Mouse (Mus musculus): Measurements from ENCODE around the gene Inpp5a. TPM values are rescaled to one million over a fixed set of nuclear protein-coding genes. Genes with fewer than 3 reads are reported as not detected.

Gene Inpp5a
- polyA plus RNA-seq, 1 experiment from 2014 or later = 58.4 TPM

GRCm38 (mm10) chr7:139515959-139516660, 127.2 kb downstream of the Inpp5a start:
- 65% methylated on average over 13 of the region's 13 CpGs for WGBS
- peaks cover 64% of the 10 kb centered on the region for H3K36me3 ChIP-seq

GRCm38 (mm10) chr7:139516661-139517016, 127.7 kb downstream of the Inpp5a start:
- Histone ChIP-seq H3K4me3 (no peak overlapping the region), H3K36me3 (peaks cover 67% of the 10 kb centered on the region), H3K9me3 (no peaks in the 10 kb centered on the region), H3K4me1 (peaks cover 30% of the 10 kb centered on the region), H3K4me2 (peak overlapping the region; percentile 13; the same call in 1 of the 2 replicates), H3K27ac (replicated peaks) (peak overlapping the region; percentile 78), H3K9ac (no peak overlapping the region), H3K27me3 (replicated peaks) (no peaks in the 10 kb centered on the region)
- 0 out of 2 replicates have a peak, but pooled peaks have one; percentile 49 for ATAC-seq (ENCODE audit: extremely low read depth, insufficient number of reproducible peaks, low FRiP score, low TSS enrichment)
- WGBS = 63% methylated on average over 5 of the region's 5 CpGs

More at GRCm38 (mm10) chr7:139515959-139516660, 127.2 kb downstream of the Inpp5a start:
- no peak overlapping the region for H3K9ac ChIP-seq
- H3K27ac ChIP-seq (replicated peaks) = peak overlapping the region; percentile 78
- ATAC-seq (ENCODE audit: extremely low read depth, insufficient number of reproducible peaks, low FRiP score, low TSS enrichment) = 0 out of 2 replicates have a peak, but pooled peaks have one; percentile 39
- H3K4me3 ChIP-seq = no peak overlapping the region
- H3K4me1 ChIP-seq = peaks cover 30% of the 10 kb centered on the region
- no peaks in the 10 kb centered on the region for H3K9me3 ChIP-seq
- H3K4me2 ChIP-seq = peak overlapping the region; percentile 20; the same call in 1 of the 2 replicates
- no peaks in the 10 kb centered on the region for H3K27me3 ChIP-seq (replicated peaks)

- Histone ChIP-seq H3K4me3 (no peak overlapping the region), H3K36me3 (peaks cover 61% of the 10 kb centered on the region), H3K4me1 (peaks cover 30% of the 10 kb centered on the region), H3K4me2 (no peak overlapping the region), H3K27ac (replicated peaks) (no peak overlapping the region), H3K9me3 (no peaks in the 10 kb centered on the region), H3K27me3 (replicated peaks) (no peaks in the 10 kb centered on the region), H3K9ac (no peak overlapping the region)
- WGBS = 78% methylated on average over 3 of the region's 3 CpGs
- no peak for ATAC-seq (ENCODE audit: extremely low read depth, insufficient number of reproducible peaks, low FRiP score, low TSS enrichment)
Observed at GRCm38 (mm10) chr7:139518352-139518751, 129.4 kb downstream of the Inpp5a start.

GRCm38 (mm10) chr7:139528309-139529076, 139.6 kb downstream of the Inpp5a start:
- Histone ChIP-seq H3K4me3 (no peak overlapping the region), H3K4me1 (no peaks in the 10 kb centered on the region), H3K4me2 (no peak overlapping the region), H3K9me3 (no peaks in the 10 kb centered on the region), H3K9ac (no peak overlapping the region), H3K27ac (replicated peaks) (no peak overlapping the region), H3K27me3 (replicated peaks) (no peaks in the 10 kb centered on the region), H3K36me3 (peaks cover 90% of the 10 kb centered on the region)
- WGBS = 42% methylated on average over 15 of the region's 15 CpGs
- ATAC-seq (ENCODE audit: extremely low read depth, insufficient number of reproducible peaks, low FRiP score, low TSS enrichment) = no peak

- Histone ChIP-seq H3K27ac (replicated peaks) (no peak overlapping the region), H3K27me3 (replicated peaks) (no peaks in the 10 kb centered on the region), H3K9me3 (no peaks in the 10 kb centered on the region), H3K4me1 (no peaks in the 10 kb centered on the region), H3K9ac (no peak overlapping the region), H3K4me3 (no peak overlapping the region), H3K36me3 (peaks cover 90% of the 10 kb centered on the region), H3K4me2 (no peak overlapping the region)
- no peak for ATAC-seq (ENCODE audit: extremely low read depth, insufficient number of reproducible peaks, low FRiP score, low TSS enrichment)
Observed at GRCm38 (mm10) chr7:139529208-139529607, 140.3 kb downstream of the Inpp5a start.

GRCm38 (mm10) chr7:139530591-139531427, 141.9 kb downstream of the Inpp5a start:
- Histone ChIP-seq H3K4me3 (no peak overlapping the region), H3K36me3 (peaks cover 91% of the 10 kb centered on the region), H3K4me2 (no peak overlapping the region), H3K9ac (no peak overlapping the region), H3K4me1 (no peaks in the 10 kb centered on the region), H3K27me3 (replicated peaks) (no peaks in the 10 kb centered on the region), H3K27ac (replicated peaks) (no peak overlapping the region), H3K9me3 (no peaks in the 10 kb centered on the region)
- 81% methylated on average over 16 of the region's 16 CpGs for WGBS
- ATAC-seq (ENCODE audit: extremely low read depth, insufficient number of reproducible peaks, low FRiP score, low TSS enrichment) = no peak

GRCm38 (mm10) chr7:139531428-139531801, 142.5 kb downstream of the Inpp5a start:
- 83% methylated on average over 4 of the region's 4 CpGs for WGBS
- no peaks in the 10 kb centered on the region for H3K9me3 ChIP-seq
- no peaks in the 10 kb centered on the region for H3K4me1 ChIP-seq
- no peaks in the 10 kb centered on the region for H3K27me3 ChIP-seq (replicated peaks)
- H3K36me3 ChIP-seq = peaks cover 91% of the 10 kb centered on the region
- H3K9ac ChIP-seq = no peak overlapping the region
- no peak overlapping the region for H3K4me3 ChIP-seq
- H3K27ac ChIP-seq (replicated peaks) = no peak overlapping the region
- H3K4me2 ChIP-seq = no peak overlapping the region
- ATAC-seq (ENCODE audit: extremely low read depth, insufficient number of reproducible peaks, low FRiP score, low TSS enrichment) = no peak

- Histone ChIP-seq H3K36me3 (peaks cover 86% of the 10 kb centered on the region), H3K9me3 (no peaks in the 10 kb centered on the region), H3K27ac (replicated peaks) (no peak overlapping the region), H3K4me2 (no peak overlapping the region), H3K27me3 (replicated peaks) (no peaks in the 10 kb centered on the region), H3K4me1 (no peaks in the 10 kb centered on the region), H3K9ac (no peak overlapping the region), H3K4me3 (no peak overlapping the region)
- 73% methylated on average over 5 of the region's 5 CpGs for WGBS
- ATAC-seq (ENCODE audit: extremely low read depth, insufficient number of reproducible peaks, low FRiP score, low TSS enrichment) = no peak
Observed at GRCm38 (mm10) chr7:139536331-139536730, 147.4 kb downstream of the Inpp5a start.

- no peak overlapping the region for H3K4me3 ChIP-seq
- no peaks in the 10 kb centered on the region for H3K9me3 ChIP-seq
- no peaks in the 10 kb centered on the region for H3K27me3 ChIP-seq (replicated peaks)
- H3K4me1 ChIP-seq = no peaks in the 10 kb centered on the region
- no peak overlapping the region for H3K27ac ChIP-seq (replicated peaks)
- peaks cover 86% of the 10 kb centered on the region for H3K36me3 ChIP-seq
- no peak overlapping the region for H3K4me2 ChIP-seq
- 90% methylated on average over 2 of the region's 2 CpGs for WGBS
- no peak overlapping the region for H3K9ac ChIP-seq
- no peak for ATAC-seq (ENCODE audit: extremely low read depth, insufficient number of reproducible peaks, low FRiP score, low TSS enrichment)
Observed at GRCm38 (mm10) chr7:139536831-139537230, 147.9 kb downstream of the Inpp5a start.

GRCm38 (mm10) chr7:139537831-139538230, 148.9 kb downstream of the Inpp5a start:
- Histone ChIP-seq H3K36me3 (peaks cover 84% of the 10 kb centered on the region), H3K4me1 (no peaks in the 10 kb centered on the region), H3K4me3 (no peak overlapping the region), H3K9me3 (no peaks in the 10 kb centered on the region), H3K27ac (replicated peaks) (no peak overlapping the region), H3K4me2 (no peak overlapping the region), H3K9ac (no peak overlapping the region), H3K27me3 (replicated peaks) (no peaks in the 10 kb centered on the region)
- no peak for ATAC-seq (ENCODE audit: extremely low read depth, insufficient number of reproducible peaks, low FRiP score, low TSS enrichment)
- WGBS = 87% methylated on average over 9 of the region's 9 CpGs

- no peak overlapping the region for H3K4me2 ChIP-seq
- H3K27me3 ChIP-seq (replicated peaks) = no peaks in the 10 kb centered on the region
- H3K36me3 ChIP-seq = peaks cover 86% of the 10 kb centered on the region
- H3K4me3 ChIP-seq = no peak overlapping the region
- no peaks in the 10 kb centered on the region for H3K9me3 ChIP-seq
- H3K27ac ChIP-seq (replicated peaks) = no peak overlapping the region
- H3K4me1 ChIP-seq = no peaks in the 10 kb centered on the region
- ATAC-seq (ENCODE audit: extremely low read depth, insufficient number of reproducible peaks, low FRiP score, low TSS enrichment) = no peak
- no peak overlapping the region for H3K9ac ChIP-seq
- 74% methylated on average over 2 of the region's 2 CpGs for WGBS
Observed at GRCm38 (mm10) chr7:139538541-139538940, 149.6 kb downstream of the Inpp5a start.

Measured in heart, embryonic 13.5 days (tissue).